Mouse (Mus musculus) liver, embryonic 14.5 days (tissue): ENCODE measurements around the gene Dennd1c.

Experiments
- CTCF ChIP-seq: IDR thresholded peaks from 2 replicates; pipeline ENCODE4 v1.5.1; 2016; ENCODE audit warnings: antibody characterized with exemption, low read depth, control low read depth
- EP300 ChIP-seq: IDR thresholded peaks from 2 replicates; pipeline ENCODE4 v1.6.1; 2016; ENCODE audit warnings: antibody characterized with exemption, low read depth

DNA sequence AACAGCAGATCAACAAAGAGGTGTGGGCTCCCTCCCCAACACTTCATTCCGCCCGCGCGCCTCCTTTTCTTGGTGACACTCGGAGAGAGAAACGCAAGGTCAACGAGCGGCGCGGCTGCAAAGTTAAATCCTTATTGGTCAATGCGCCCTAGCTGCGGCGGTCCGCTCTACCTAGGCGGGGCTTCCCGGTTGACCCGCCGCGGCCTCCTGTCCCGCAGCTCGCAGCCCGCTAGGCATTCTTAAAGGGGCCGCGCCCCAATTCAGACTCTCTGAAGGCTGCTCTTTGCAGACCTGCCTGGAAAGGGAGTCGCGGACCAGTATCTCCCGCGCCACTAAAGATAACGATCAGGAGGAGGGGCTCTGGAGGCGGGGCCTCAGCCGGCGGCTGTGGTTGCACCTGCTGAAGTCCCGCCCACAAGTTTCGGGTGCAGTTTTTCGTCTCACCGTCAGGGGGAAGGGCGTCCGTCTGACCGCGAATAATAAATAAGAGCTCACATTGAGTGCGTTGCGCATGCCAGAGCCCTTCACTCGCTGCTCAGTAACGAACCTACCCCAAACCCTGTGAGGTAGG is 18.0 kb downstream of the Dennd1c start:
- TF ChIP-seq CTCF (peak; percentile 83), EP300 (no peak)
